Mouse (Mus musculus) hematopoietic stem cell, adult 5-6 weeks (primary cell): ENCODE results near the gene Cnpy2. TPM values are rescaled to one million over a fixed set of nuclear protein-coding genes. Genes with fewer than 3 reads are reported as not detected.

ENCODE experiments used
- ATAC-seq, 2 experiments: fragments of 125-278 bp in 1 of 2; replicated peaks in 1 of 2; 2 replicates each; pipeline ENCODE4 v1.8.0; 2016 to 2017; ENCODE audit warnings: inconsistent platforms in 2 of 2, mild to moderate bottlenecking in 2 of 2, moderate number of reproducible peaks in 2 of 2, low read depth in 1 of 2, moderate TSS enrichment in 1 of 2; ENCODE audit not compliant: low FRiP score in 2 of 2, poor library complexity in 2 of 2, severe bottlenecking in 2 of 2, insufficient read depth in 1 of 2, low TSS enrichment in 1 of 2
- total RNA-seq: library from RNA; stranded (forward); fragments of 172-1452, 232-1000 nt; gene quantifications from 2 replicates; pipeline ENCODE4 v1.2.3, GENCODE M21; 2017

The Cnpy2 gene
- total RNA-seq, 1 experiment from 2014 or later: 135 TPM

- peak; percentile 38 to 54 for ATAC-seq
Measured at GRCm38 (mm10) chr10:128376455-128377211, 54.4 kb downstream of the Cnpy2 start, which contains the start of gene Ankrd52. Ankrd52 (plus strand) TSS chr10:128377115.

Other genes with a start within 250 kb of the Cnpy2 start
- 1,271 and 2,840 TPM in 2 replicates for gene Atp5b, start 239.2 kb upstream of the Cnpy2 start, total RNA-seq
- 17.8 and 23.1 TPM in 2 replicates for gene Baz2a, start 230.9 kb upstream of the Cnpy2 start, total RNA-seq
- 6.9 and 9.3 TPM in 2 replicates for gene Rbms2, start 142.2 kb upstream of the Cnpy2 start, total RNA-seq
- 0.38 and 0.79 TPM in 2 replicates for gene Gls2, start 128.0 kb upstream of the Cnpy2 start, total RNA-seq
- 10.3 and 11.9 TPM in 2 replicates for gene Spryd4, start 110.7 kb upstream of the Cnpy2 start, total RNA-seq
- gene Mip, start 96.6 kb upstream of the Cnpy2 start, total RNA-seq: 0.69 TPM in 1 of 2 replicates, not detected in the other
- gene Timeless, start 90.4 kb upstream of the Cnpy2 start, total RNA-seq: 52.8 and 60.3 TPM in 2 replicates
- 0.19 TPM in 1 of 2 replicates, not detected in the other for gene Apon, start 68.4 kb upstream of the Cnpy2 start, total RNA-seq
- gene Apof, start 53.8 kb upstream of the Cnpy2 start, total RNA-seq: not detected in 2 replicates
- 12.3 and 18.1 TPM in 2 replicates for gene Stat2, start 51.9 kb upstream of the Cnpy2 start, total RNA-seq
- gene Il23a, start 23.7 kb upstream of the Cnpy2 start, total RNA-seq: 1.1 TPM in 1 of 2 replicates, not detected in the other
- 12.7 and 16.9 TPM in 2 replicates for gene Pan2, start 19.1 kb upstream of the Cnpy2 start, total RNA-seq
- 69.8 and 79.5 TPM in 2 replicates for gene Cs, start 15.3 kb downstream of the Cnpy2 start, total RNA-seq
- 8.1 and 8.7 TPM in 2 replicates for gene Coq10a, start 46.5 kb downstream of the Cnpy2 start, total RNA-seq
- gene Ankrd52, start 54.7 kb downstream of the Cnpy2 start, total RNA-seq: 8.9 and 12.1 TPM in 2 replicates
- gene Slc39a5, start 78.8 kb downstream of the Cnpy2 start, total RNA-seq: not detected in 2 replicates
- gene Nabp2, start 89.0 kb downstream of the Cnpy2 start, total RNA-seq: 57.0 and 106 TPM in 2 replicates
- gene Rnf41, start 89.2 kb downstream of the Cnpy2 start, total RNA-seq: 18.4 and 20.7 TPM in 2 replicates
- gene Smarcc2, start 136.8 kb downstream of the Cnpy2 start, total RNA-seq: 83.2 and 92.7 TPM in 2 replicates
- gene Myl6, start 171.7 kb downstream of the Cnpy2 start, total RNA-seq: 988 and 1,295 TPM in 2 replicates
- gene Myl6b, start 176.2 kb downstream of the Cnpy2 start, total RNA-seq: 1.3 and 3.9 TPM in 2 replicates
- 70.7 and 75.9 TPM in 2 replicates for gene Esyt1, start 203.4 kb downstream of the Cnpy2 start, total RNA-seq
- 13.9 and 16.3 TPM in 2 replicates for gene Zc3h10, start 225.3 kb downstream of the Cnpy2 start, total RNA-seq
- 2,366 and 3,073 TPM in 2 replicates for gene Rpl41, start 226.8 kb downstream of the Cnpy2 start, total RNA-seq
- gene Pa2g4, start 243.5 kb downstream of the Cnpy2 start, total RNA-seq: 225 and 337 TPM in 2 replicates